Mouse (Mus musculus): ENCODE data around the gene Troap. TPM values are rescaled to one million over a fixed set of nuclear protein-coding genes. Genes with fewer than 3 reads are reported as not detected.

Gene Troap
- polyA plus RNA-seq, 1 experiment from 2014 or later = 33.4 TPM

DNA sequence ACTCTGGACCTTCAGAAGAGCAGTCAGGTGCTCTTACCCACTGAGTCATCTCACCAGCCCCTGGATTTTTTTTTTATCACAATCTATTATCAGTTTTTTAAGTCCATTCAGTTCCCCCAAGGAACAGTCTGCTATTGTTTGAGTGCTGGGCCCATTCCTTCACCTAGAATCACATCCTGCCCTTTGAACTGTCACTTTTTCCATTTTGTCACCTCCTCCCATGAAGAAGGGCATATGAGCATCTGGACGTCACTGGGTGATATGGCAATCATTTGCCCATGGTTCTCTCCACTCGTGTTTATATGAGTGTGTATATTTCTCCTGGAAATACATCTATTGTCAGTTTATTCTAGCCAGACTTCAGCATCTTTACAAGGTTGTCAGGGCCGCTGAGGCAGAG is 33.5 kb downstream of the Troap start:
- no peaks in the 10 kb centered on the region for H3K27me3 ChIP-seq (ENCODE audit: control insufficient read depth, insufficient read depth, low read length)
- no peaks in the 10 kb centered on the region for H3K9me3 ChIP-seq (ENCODE audit: control insufficient read depth, low read length)
- no peak overlapping the region for H3K4me3 ChIP-seq (ENCODE audit: low read depth, low read length)
- H3K27ac ChIP-seq (replicated peaks; ENCODE audit: low read depth, low read length) = no peak overlapping the region
- WGBS = 83% methylated on average over 3 of the region's 3 CpGs
- no peak overlapping the region for H3K4me2 ChIP-seq (ENCODE audit: low read depth, severe bottlenecking)
- DNase-seq (ENCODE audit: low spot score) (no peak), ATAC-seq (ENCODE audit: insufficient number of reproducible peaks, low FRiP score, low TSS enrichment, low read depth) (no peak)
- no peak overlapping the region for H3K9ac ChIP-seq (ENCODE audit: low read length)
- H3K36me3 ChIP-seq (ENCODE audit: control insufficient read depth, insufficient read depth, low read length) = no peaks in the 10 kb centered on the region
- no peaks in the 10 kb centered on the region for H3K4me1 ChIP-seq (ENCODE audit: control insufficient read depth, insufficient read depth, low read length)

DNA sequence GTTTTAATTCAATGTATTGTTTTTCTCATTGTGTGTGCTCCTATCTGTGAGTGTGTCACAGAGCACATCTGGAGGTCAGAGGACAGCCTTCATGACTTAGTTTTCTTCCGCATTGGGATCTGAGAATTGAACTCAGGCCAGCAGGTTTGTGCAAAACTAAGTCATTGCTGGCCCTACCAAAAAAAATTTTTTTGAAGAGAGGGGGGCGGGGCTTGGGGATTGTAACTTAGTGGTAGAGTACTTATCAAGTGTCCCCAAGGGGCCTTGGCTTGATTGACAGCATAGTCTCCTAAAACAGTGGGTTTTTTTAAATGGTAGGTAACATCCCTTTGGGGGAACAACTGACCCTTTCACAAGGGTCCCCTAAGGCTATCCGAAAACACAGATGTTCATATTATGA is 36.8 kb downstream of the Troap start:
- no peak overlapping the region for H3K4me2 ChIP-seq (ENCODE audit: low read depth, severe bottlenecking)
- no peaks in the 10 kb centered on the region for H3K36me3 ChIP-seq (ENCODE audit: control insufficient read depth, insufficient read depth, low read length)
- WGBS = 90% methylated on average over 3 of the region's 3 CpGs
- H3K4me1 ChIP-seq (ENCODE audit: control insufficient read depth, insufficient read depth, low read length) = no peaks in the 10 kb centered on the region
- ATAC-seq (ENCODE audit: insufficient number of reproducible peaks, low FRiP score, low TSS enrichment, low read depth) (no peak), DNase-seq (ENCODE audit: low spot score) (no peak)
- H3K9me3 ChIP-seq (ENCODE audit: control insufficient read depth, low read length) = no peaks in the 10 kb centered on the region
- no peak overlapping the region for H3K27ac ChIP-seq (replicated peaks; ENCODE audit: low read depth, low read length)
- H3K27me3 ChIP-seq (ENCODE audit: control insufficient read depth, insufficient read depth, low read length) = no peaks in the 10 kb centered on the region
- no peak overlapping the region for H3K4me3 ChIP-seq (ENCODE audit: low read depth, low read length)
- no peak overlapping the region for H3K9ac ChIP-seq (ENCODE audit: low read length)

DNA sequence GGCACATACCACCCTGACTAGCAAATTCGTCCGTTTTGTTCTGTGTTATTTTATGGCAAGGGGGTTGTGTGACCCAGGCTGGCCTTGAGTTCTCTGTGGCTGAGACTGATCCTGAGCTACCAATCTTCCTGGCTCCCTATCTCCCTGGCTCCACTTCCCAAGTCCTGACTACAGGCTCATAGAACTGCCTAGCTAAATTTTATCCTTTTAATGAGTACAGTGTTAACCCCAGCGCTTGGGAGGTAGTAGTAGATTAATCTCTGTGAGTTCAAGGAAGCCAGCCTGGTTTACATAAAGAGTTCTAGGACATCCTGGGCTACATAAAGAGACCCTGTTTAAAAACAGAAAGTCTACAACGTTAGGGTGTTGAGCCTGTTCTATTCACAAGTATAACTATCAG is 37.4 kb downstream of the Troap start:
- no peak overlapping the region for H3K4me2 ChIP-seq (ENCODE audit: low read depth, severe bottlenecking)
- H3K27ac ChIP-seq (replicated peaks; ENCODE audit: low read depth, low read length) = no peak overlapping the region
- no peaks in the 10 kb centered on the region for H3K36me3 ChIP-seq (ENCODE audit: control insufficient read depth, insufficient read depth, low read length)
- no peak overlapping the region for H3K4me3 ChIP-seq (ENCODE audit: low read depth, low read length)
- H3K27me3 ChIP-seq (ENCODE audit: control insufficient read depth, insufficient read depth, low read length) = no peaks in the 10 kb centered on the region
- no peak overlapping the region for H3K9ac ChIP-seq (ENCODE audit: low read length)
- H3K4me1 ChIP-seq (ENCODE audit: control insufficient read depth, insufficient read depth, low read length) = no peaks in the 10 kb centered on the region
- DNase-seq (ENCODE audit: low spot score) = no peak
- 54% methylated on average over 4 of the region's 4 CpGs for WGBS
- ATAC-seq (ENCODE audit: insufficient number of reproducible peaks, low FRiP score, low TSS enrichment, low read depth) = no peak
- H3K9me3 ChIP-seq (ENCODE audit: control insufficient read depth, low read length) = no peaks in the 10 kb centered on the region

DNA sequence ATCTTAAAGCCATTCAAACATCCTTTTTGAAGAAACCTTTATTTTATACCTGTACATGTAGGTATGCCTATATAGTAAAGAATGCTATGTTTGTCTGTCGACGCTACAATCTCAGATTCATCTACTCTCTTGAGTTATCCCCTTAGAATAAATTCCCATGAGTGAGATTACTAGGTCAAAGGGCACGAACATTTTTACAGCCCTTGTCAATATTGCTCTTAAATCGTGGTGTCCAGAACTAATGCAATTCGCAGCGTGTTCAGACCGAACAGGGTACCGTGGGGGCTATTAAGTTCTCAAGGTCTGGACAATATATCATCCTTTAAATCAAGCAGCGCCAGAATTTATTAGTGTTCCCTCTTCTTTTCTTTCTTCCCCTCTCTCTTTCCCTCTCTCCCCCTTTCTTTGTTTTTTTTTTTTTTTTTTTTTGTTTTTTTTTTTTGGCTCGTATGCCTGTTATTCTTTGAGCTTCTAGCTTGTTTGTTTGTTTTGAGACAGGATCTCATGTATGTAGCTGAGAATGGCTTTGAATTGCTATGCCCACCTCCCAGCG is 38.5 kb downstream of the Troap start:
- Histone ChIP-seq H3K4me2 (ENCODE audit: low read depth, severe bottlenecking) (no peak overlapping the region; the same call in 1 of the 2 replicates), H3K4me1 (ENCODE audit: control insufficient read depth, insufficient read depth, low read length) (no peaks in the 10 kb centered on the region), H3K27ac (replicated peaks; ENCODE audit: low read depth, low read length) (no peak overlapping the region), H3K36me3 (ENCODE audit: control insufficient read depth, insufficient read depth, low read length) (no peaks in the 10 kb centered on the region), H3K9ac (ENCODE audit: low read length) (no peak overlapping the region), H3K27me3 (ENCODE audit: control insufficient read depth, insufficient read depth, low read length) (no peaks in the 10 kb centered on the region), H3K9me3 (ENCODE audit: control insufficient read depth, low read length) (no peaks in the 10 kb centered on the region), H3K4me3 (ENCODE audit: low read depth, low read length) (no peak overlapping the region)
- ATAC-seq (ENCODE audit: insufficient number of reproducible peaks, low FRiP score, low TSS enrichment, low read depth) (no peak), DNase-seq (ENCODE audit: low spot score) (no peak)
- 44% methylated on average over 11 of the region's 11 CpGs for WGBS

DNA sequence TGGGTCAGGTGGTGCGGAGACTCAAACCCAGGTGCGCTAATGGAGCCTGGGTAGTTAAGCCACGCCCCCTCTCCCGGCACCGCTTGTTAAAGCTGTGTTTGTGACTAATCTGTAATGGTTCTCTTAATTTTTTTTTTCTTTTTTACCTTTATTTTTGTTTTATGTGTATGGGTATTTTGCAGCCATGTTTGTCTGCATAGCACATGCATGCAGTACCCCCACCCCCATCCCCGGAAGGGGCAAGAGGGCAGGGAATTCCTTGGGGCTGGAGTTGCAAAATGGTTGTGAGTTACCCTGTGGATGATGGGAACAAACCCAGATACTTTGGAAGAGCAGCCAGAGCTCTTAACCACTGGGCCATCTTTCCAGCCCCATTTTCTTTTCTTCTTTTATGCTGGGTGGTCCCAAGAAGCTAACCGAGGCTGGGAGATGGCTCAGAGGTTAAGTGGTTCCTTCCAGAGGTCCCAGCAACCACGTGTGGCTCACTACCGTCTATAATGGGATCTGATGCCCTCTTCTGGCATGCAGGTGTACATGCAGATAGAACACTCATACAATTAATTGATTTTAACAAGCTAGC is 39.1 kb downstream of the Troap start:
- no peak overlapping the region for H3K9ac ChIP-seq (ENCODE audit: low read length)
- H3K36me3 ChIP-seq (ENCODE audit: control insufficient read depth, insufficient read depth, low read length) = no peaks in the 10 kb centered on the region
- no peak for ATAC-seq (ENCODE audit: insufficient number of reproducible peaks, low FRiP score, low TSS enrichment, low read depth)
- WGBS = 7% methylated on average over 9 of the region's 9 CpGs
- no peaks in the 10 kb centered on the region for H3K9me3 ChIP-seq (ENCODE audit: control insufficient read depth, low read length)
- DNase-seq (ENCODE audit: low spot score) = peak; percentile 55
- H3K27me3 ChIP-seq (ENCODE audit: control insufficient read depth, insufficient read depth, low read length) = no peaks in the 10 kb centered on the region
- H3K4me1 ChIP-seq (ENCODE audit: control insufficient read depth, insufficient read depth, low read length) = no peaks in the 10 kb centered on the region
- H3K27ac ChIP-seq (replicated peaks; ENCODE audit: low read depth, low read length) = no peak overlapping the region
- 0 out of 2 replicates have a peak overlapping the region, but pooled peaks have one; percentile 6 for H3K4me3 ChIP-seq (ENCODE audit: low read depth, low read length)
- peak overlapping the region; percentile 1; the same call in 1 of the 2 replicates for H3K4me2 ChIP-seq (ENCODE audit: low read depth, severe bottlenecking)

DNA sequence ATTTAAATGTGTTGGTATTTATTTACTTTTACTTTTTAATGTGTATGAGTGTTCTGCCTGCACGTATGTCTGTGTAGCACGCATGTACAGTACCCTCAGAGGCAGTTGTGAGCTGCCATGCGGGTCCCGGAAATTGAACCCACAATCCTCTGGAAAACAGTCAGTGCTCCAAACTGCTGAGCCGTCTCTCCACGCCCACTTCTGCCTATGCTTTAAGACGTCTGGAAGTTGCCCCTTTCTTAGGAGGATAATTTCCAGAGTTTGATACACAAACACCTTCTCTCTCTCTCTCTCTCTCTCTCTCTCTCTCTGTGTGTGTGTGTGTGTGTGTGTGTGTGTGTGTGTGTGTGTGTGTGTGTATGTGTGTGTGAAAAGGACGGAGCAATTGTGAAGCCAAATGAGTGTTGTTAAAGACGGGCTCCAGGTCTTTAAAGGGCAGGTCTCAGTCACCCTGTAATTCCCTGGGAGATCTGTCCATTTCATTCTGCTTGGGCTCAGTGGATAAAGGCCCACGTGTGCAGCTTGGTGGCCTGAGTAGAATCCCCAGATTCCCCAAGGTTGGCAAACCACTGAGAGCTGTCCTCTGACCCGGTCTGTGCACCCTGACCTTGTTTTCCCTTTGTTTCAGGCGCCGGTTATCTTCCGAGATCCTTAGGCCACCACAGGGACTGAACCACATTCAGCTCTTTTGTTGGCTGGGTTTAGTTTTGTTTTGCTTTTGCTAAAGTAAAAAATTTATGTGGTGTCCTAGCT is 40.1 kb downstream of the Troap start:
- 59% methylated on average over 14 of the region's 14 CpGs for WGBS

DNA sequence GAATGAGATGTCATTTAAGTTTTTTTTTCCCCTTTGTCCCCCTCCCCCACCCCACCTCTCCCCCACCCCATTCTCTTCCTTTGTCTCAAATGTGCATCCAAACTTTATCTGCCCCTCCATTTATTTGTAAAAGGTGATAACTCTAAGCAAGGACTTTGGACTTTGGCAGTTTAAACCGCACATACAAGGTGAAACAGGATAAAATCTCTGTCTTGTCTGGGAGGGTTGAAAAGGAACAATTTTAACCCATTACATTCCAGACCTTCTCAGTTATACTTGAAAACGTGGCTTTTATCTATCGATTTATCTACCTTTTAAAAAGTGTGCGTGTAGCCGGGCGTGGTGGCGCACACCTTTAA is 40.7 kb downstream of the Troap start:
- H3K9me3 ChIP-seq (ENCODE audit: control insufficient read depth, low read length) = no peaks in the 10 kb centered on the region
- H3K27me3 ChIP-seq (ENCODE audit: control insufficient read depth, insufficient read depth, low read length) = no peaks in the 10 kb centered on the region

More for the DNA sequence above, 40.1 kb downstream of the Troap start:
- ATAC-seq (ENCODE audit: insufficient number of reproducible peaks, low FRiP score, low TSS enrichment, low read depth) (no peak), DNase-seq (ENCODE audit: low spot score) (no peak)
- Histone ChIP-seq H3K9ac (ENCODE audit: low read length) (no peak overlapping the region), H3K9me3 (ENCODE audit: control insufficient read depth, low read length) (no peaks in the 10 kb centered on the region), H3K4me1 (ENCODE audit: control insufficient read depth, insufficient read depth, low read length) (no peaks in the 10 kb centered on the region), H3K27ac (replicated peaks; ENCODE audit: low read depth, low read length) (no peak overlapping the region), H3K4me3 (ENCODE audit: low read depth, low read length) (no peak overlapping the region), H3K36me3 (ENCODE audit: control insufficient read depth, insufficient read depth, low read length) (no peaks in the 10 kb centered on the region), H3K27me3 (ENCODE audit: control insufficient read depth, insufficient read depth, low read length) (no peaks in the 10 kb centered on the region), H3K4me2 (ENCODE audit: low read depth, severe bottlenecking) (no peak overlapping the region)

DNA sequence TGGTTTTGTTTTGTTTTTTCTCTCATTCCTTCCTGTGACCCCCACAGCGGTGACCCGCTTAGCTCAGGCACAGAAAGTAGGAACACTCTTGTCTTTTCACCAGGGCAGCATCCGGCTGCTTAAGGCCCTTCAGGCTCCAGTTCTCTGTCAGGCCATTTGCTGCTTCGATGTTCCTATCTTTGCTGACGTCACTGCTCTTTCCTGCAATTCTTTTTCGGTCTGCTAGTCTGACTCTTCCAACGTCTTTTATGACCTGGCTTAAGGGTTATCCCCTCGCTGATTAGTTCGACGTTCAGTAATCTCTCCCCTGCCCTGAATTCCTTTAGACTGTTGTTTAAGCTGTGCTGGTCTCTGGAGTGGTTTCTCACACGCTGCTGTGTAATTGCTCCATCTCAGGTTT is 42.2 kb downstream of the Troap start:
- H3K9me3 ChIP-seq (ENCODE audit: control insufficient read depth, low read length) = no peaks in the 10 kb centered on the region
- ATAC-seq (ENCODE audit: insufficient number of reproducible peaks, low FRiP score, low TSS enrichment, low read depth) (no peak), DNase-seq (ENCODE audit: low spot score) (no peak)
- H3K27me3 ChIP-seq (ENCODE audit: control insufficient read depth, insufficient read depth, low read length) = no peaks in the 10 kb centered on the region
- 53% methylated on average over 11 of the region's 11 CpGs for WGBS
- H3K4me3 ChIP-seq (ENCODE audit: low read depth, low read length) = no peak overlapping the region
- no peak overlapping the region for H3K9ac ChIP-seq (ENCODE audit: low read length)
- H3K36me3 ChIP-seq (ENCODE audit: control insufficient read depth, insufficient read depth, low read length) = no peaks in the 10 kb centered on the region
- no peak overlapping the region for H3K27ac ChIP-seq (replicated peaks; ENCODE audit: low read depth, low read length)
- H3K4me1 ChIP-seq (ENCODE audit: control insufficient read depth, insufficient read depth, low read length) = no peaks in the 10 kb centered on the region
- no peak overlapping the region for H3K4me2 ChIP-seq (ENCODE audit: low read depth, severe bottlenecking)

More for the DNA sequence above, 40.7 kb downstream of the Troap start:
- no peak overlapping the region for H3K4me3 ChIP-seq (ENCODE audit: low read depth, low read length)
- WGBS = 90% methylated on average over 7 of the region's 7 CpGs
- no peaks in the 10 kb centered on the region for H3K36me3 ChIP-seq (ENCODE audit: control insufficient read depth, insufficient read depth, low read length)
- no peak overlapping the region for H3K4me2 ChIP-seq (ENCODE audit: low read depth, severe bottlenecking)
- H3K27ac ChIP-seq (replicated peaks; ENCODE audit: low read depth, low read length) = no peak overlapping the region
- H3K9ac ChIP-seq (ENCODE audit: low read length) = no peak overlapping the region
- H3K4me1 ChIP-seq (ENCODE audit: control insufficient read depth, insufficient read depth, low read length) = no peaks in the 10 kb centered on the region
- ATAC-seq (ENCODE audit: insufficient number of reproducible peaks, low FRiP score, low TSS enrichment, low read depth) (no peak), DNase-seq (ENCODE audit: low spot score) (no peak)

Measured in limb, embryonic 11.5 days (tissue).